Mouse (Mus musculus): ENCODE results near the gene Ubap1. TPM values are rescaled to one million over a fixed set of nuclear protein-coding genes. Genes with fewer than 3 reads are reported as not detected.

The Ubap1 gene
- polyA plus RNA-seq, 1 experiment from 2014 or later, result 48.5 TPM

- Histone ChIP-seq H3K27me3 (ENCODE audit: control insufficient read depth, insufficient read depth, low read length) (no peaks in the 10 kb centered on the region), H3K4me2 (ENCODE audit: low read length) (no peak overlapping the region), H3K27ac (replicated peaks in 1 of 2; ENCODE audit: control insufficient read depth in 1 of 2, insufficient read depth in 1 of 2, low read depth in 2 of 2, low read length in 2 of 2) (no peak overlapping the region), H3K4me3 (ENCODE audit: control insufficient read depth in 1 of 2, insufficient read depth in 1 of 2, low read depth in 1 of 2, low read length in 2 of 2) (no peak overlapping the region), H3K36me3 (ENCODE audit: control insufficient read depth, insufficient read depth, low read length) (peaks cover 7% of the 10 kb centered on the region; the same call in 1 of the 2 replicates), H3K9ac (ENCODE audit: low read length) (no peak overlapping the region), H3K9me3 (ENCODE audit: control insufficient read depth, low read length) (no peaks in the 10 kb centered on the region), H3K4me1 (ENCODE audit: control insufficient read depth in 2 of 2, insufficient read depth in 2 of 2, low read length in 2 of 2) (peaks cover 0 to 6% of the 10 kb centered on the region in 2 experiments; a peak in 1 of 4 replicates)
- 79% methylated on average over 1 of the region's 1 CpGs for WGBS
- no peak for ATAC-seq (ENCODE audit: insufficient number of reproducible peaks, insufficient read depth, low FRiP score, low read depth)
These were observed 4.5 kb downstream of the Ubap1 start for GRCm38 (mm10) chr4:41353265-41353664.

GRCm38 (mm10) chr4:41357154-41357553 is 8.4 kb downstream of the Ubap1 start:
- no peak for ATAC-seq (ENCODE audit: insufficient number of reproducible peaks, insufficient read depth, low FRiP score, low read depth)
- WGBS, result 87% methylated on average over 2 of the region's 2 CpGs
- H3K9me3 ChIP-seq (ENCODE audit: control insufficient read depth, low read length), result no peaks in the 10 kb centered on the region
- no peak overlapping the region for H3K27ac ChIP-seq (replicated peaks in 1 of 2; ENCODE audit: control insufficient read depth in 1 of 2, insufficient read depth in 1 of 2, low read depth in 2 of 2, low read length in 2 of 2)
- H3K27me3 ChIP-seq (ENCODE audit: control insufficient read depth, insufficient read depth, low read length), result no peaks in the 10 kb centered on the region
- no peak overlapping the region for H3K9ac ChIP-seq (ENCODE audit: low read length)
- H3K36me3 ChIP-seq (ENCODE audit: control insufficient read depth, insufficient read depth, low read length), result peaks cover 17% of the 10 kb centered on the region
- no peaks in the 10 kb centered on the region for H3K4me1 ChIP-seq (ENCODE audit: control insufficient read depth in 2 of 2, insufficient read depth in 2 of 2, low read length in 2 of 2)
- H3K4me3 ChIP-seq (ENCODE audit: control insufficient read depth in 1 of 2, insufficient read depth in 1 of 2, low read depth in 1 of 2, low read length in 2 of 2), result no peak overlapping the region
- H3K4me2 ChIP-seq (ENCODE audit: low read length), result no peak overlapping the region

GRCm38 (mm10) chr4:41358669-41359068 is 9.9 kb downstream of the Ubap1 start:
- Histone ChIP-seq H3K4me3 (ENCODE audit: control insufficient read depth in 1 of 2, insufficient read depth in 1 of 2, low read depth in 1 of 2, low read length in 2 of 2) (no peak overlapping the region), H3K4me2 (ENCODE audit: low read length) (no peak overlapping the region), H3K27ac (replicated peaks in 1 of 2; ENCODE audit: control insufficient read depth in 1 of 2, insufficient read depth in 1 of 2, low read depth in 2 of 2, low read length in 2 of 2) (no peak overlapping the region), H3K9ac (ENCODE audit: low read length) (no peak overlapping the region), H3K36me3 (ENCODE audit: control insufficient read depth, insufficient read depth, low read length) (peaks cover 17% of the 10 kb centered on the region), H3K4me1 (ENCODE audit: control insufficient read depth in 2 of 2, insufficient read depth in 2 of 2, low read length in 2 of 2) (no peaks in the 10 kb centered on the region), H3K9me3 (ENCODE audit: control insufficient read depth, low read length) (no peaks in the 10 kb centered on the region), H3K27me3 (ENCODE audit: control insufficient read depth, insufficient read depth, low read length) (no peaks in the 10 kb centered on the region)
- ATAC-seq (ENCODE audit: insufficient number of reproducible peaks, insufficient read depth, low FRiP score, low read depth), result no peak
- 89% methylated on average over 2 of the region's 2 CpGs for WGBS

GRCm38 (mm10) chr4:41359358-41359757 is 10.6 kb downstream of the Ubap1 start:
- no peaks in the 10 kb centered on the region for H3K9me3 ChIP-seq (ENCODE audit: control insufficient read depth, low read length)
- H3K27ac ChIP-seq (replicated peaks in 1 of 2; ENCODE audit: control insufficient read depth in 1 of 2, insufficient read depth in 1 of 2, low read depth in 2 of 2, low read length in 2 of 2), result no peak overlapping the region
- H3K4me3 ChIP-seq (ENCODE audit: control insufficient read depth in 1 of 2, insufficient read depth in 1 of 2, low read depth in 1 of 2, low read length in 2 of 2), result no peak overlapping the region
- H3K27me3 ChIP-seq (ENCODE audit: control insufficient read depth, insufficient read depth, low read length), result no peaks in the 10 kb centered on the region
- no peak for ATAC-seq (ENCODE audit: insufficient number of reproducible peaks, insufficient read depth, low FRiP score, low read depth)
- H3K9ac ChIP-seq (ENCODE audit: low read length), result no peak overlapping the region
- H3K36me3 ChIP-seq (ENCODE audit: control insufficient read depth, insufficient read depth, low read length), result peaks cover 17% of the 10 kb centered on the region
- no peaks in the 10 kb centered on the region for H3K4me1 ChIP-seq (ENCODE audit: control insufficient read depth in 2 of 2, insufficient read depth in 2 of 2, low read length in 2 of 2)
- H3K4me2 ChIP-seq (ENCODE audit: low read length), result no peak overlapping the region
- WGBS, result 91% methylated on average over 7 of the region's 7 CpGs

- no peak overlapping the region for H3K4me3 ChIP-seq (ENCODE audit: control insufficient read depth in 1 of 2, insufficient read depth in 1 of 2, low read depth in 1 of 2, low read length in 2 of 2)
- peaks cover 10% of the 10 kb centered on the region; the same call in 1 of the 2 replicates for H3K36me3 ChIP-seq (ENCODE audit: control insufficient read depth, insufficient read depth, low read length)
- no peak for ATAC-seq (ENCODE audit: insufficient number of reproducible peaks, insufficient read depth, low FRiP score, low read depth)
- no peaks in the 10 kb centered on the region for H3K4me1 ChIP-seq (ENCODE audit: control insufficient read depth in 2 of 2, insufficient read depth in 2 of 2, low read length in 2 of 2)
- H3K9ac ChIP-seq (ENCODE audit: low read length), result no peak overlapping the region
- H3K4me2 ChIP-seq (ENCODE audit: low read length), result no peak overlapping the region
- H3K27me3 ChIP-seq (ENCODE audit: control insufficient read depth, insufficient read depth, low read length), result no peaks in the 10 kb centered on the region
- 91% methylated on average over 3 of the region's 3 CpGs for WGBS
- no peak overlapping the region for H3K27ac ChIP-seq (replicated peaks in 1 of 2; ENCODE audit: control insufficient read depth in 1 of 2, insufficient read depth in 1 of 2, low read depth in 2 of 2, low read length in 2 of 2)
- H3K9me3 ChIP-seq (ENCODE audit: control insufficient read depth, low read length), result no peaks in the 10 kb centered on the region
These were observed 12.3 kb downstream of the Ubap1 start for GRCm38 (mm10) chr4:41361059-41361458.

GRCm38 (mm10) chr4:41368198-41368597 is 19.4 kb downstream of the Ubap1 start:
- H3K4me1 ChIP-seq (ENCODE audit: control insufficient read depth in 2 of 2, insufficient read depth in 2 of 2, low read length in 2 of 2), result 0 out of 4 replicates have a peak, but pooled peaks cover 0 to 3% of the 10 kb centered on the region in 2 experiments
- H3K27me3 ChIP-seq (ENCODE audit: control insufficient read depth, insufficient read depth, low read length), result no peaks in the 10 kb centered on the region
- no peak overlapping the region for H3K27ac ChIP-seq (replicated peaks in 1 of 2; ENCODE audit: control insufficient read depth in 1 of 2, insufficient read depth in 1 of 2, low read depth in 2 of 2, low read length in 2 of 2)
- no peak overlapping the region for H3K4me3 ChIP-seq (ENCODE audit: control insufficient read depth in 1 of 2, insufficient read depth in 1 of 2, low read depth in 1 of 2, low read length in 2 of 2)
- H3K9ac ChIP-seq (ENCODE audit: low read length), result no peak overlapping the region
- WGBS, result 92% methylated on average over 4 of the region's 4 CpGs
- no peaks in the 10 kb centered on the region for H3K9me3 ChIP-seq (ENCODE audit: control insufficient read depth, low read length)
- peaks cover 39% of the 10 kb centered on the region for H3K36me3 ChIP-seq (ENCODE audit: control insufficient read depth, insufficient read depth, low read length)
- no peak overlapping the region for H3K4me2 ChIP-seq (ENCODE audit: low read length)
- no peak for ATAC-seq (ENCODE audit: insufficient number of reproducible peaks, insufficient read depth, low FRiP score, low read depth)

GRCm38 (mm10) chr4:41369702-41370437 is 21.1 kb downstream of the Ubap1 start:
- WGBS, result 65% methylated on average over 9 of the region's 9 CpGs
- H3K27ac ChIP-seq (replicated peaks in 1 of 2; ENCODE audit: control insufficient read depth in 1 of 2, insufficient read depth in 1 of 2, low read depth in 2 of 2, low read length in 2 of 2), result no peak overlapping the region
- H3K9ac ChIP-seq (ENCODE audit: low read length), result no peak overlapping the region
- no peak overlapping the region for H3K4me3 ChIP-seq (ENCODE audit: control insufficient read depth in 1 of 2, insufficient read depth in 1 of 2, low read depth in 1 of 2, low read length in 2 of 2)
- H3K27me3 ChIP-seq (ENCODE audit: control insufficient read depth, insufficient read depth, low read length), result no peaks in the 10 kb centered on the region
- ATAC-seq (ENCODE audit: insufficient number of reproducible peaks, insufficient read depth, low FRiP score, low read depth), result no peak
- no peaks in the 10 kb centered on the region for H3K9me3 ChIP-seq (ENCODE audit: control insufficient read depth, low read length)
- no peak overlapping the region for H3K4me2 ChIP-seq (ENCODE audit: low read length)
- H3K4me1 ChIP-seq (ENCODE audit: control insufficient read depth in 2 of 2, insufficient read depth in 2 of 2, low read length in 2 of 2), result 0 out of 4 replicates have a peak, but pooled peaks cover 0 to 3% of the 10 kb centered on the region in 2 experiments
- H3K36me3 ChIP-seq (ENCODE audit: control insufficient read depth, insufficient read depth, low read length), result peaks cover 47% of the 10 kb centered on the region

- Histone ChIP-seq H3K36me3 (ENCODE audit: control insufficient read depth, insufficient read depth, low read length) (peaks cover 78% of the 10 kb centered on the region), H3K4me2 (ENCODE audit: low read length) (no peak overlapping the region), H3K27me3 (ENCODE audit: control insufficient read depth, insufficient read depth, low read length) (no peaks in the 10 kb centered on the region), H3K9me3 (ENCODE audit: control insufficient read depth, low read length) (no peaks in the 10 kb centered on the region), H3K27ac (replicated peaks in 1 of 2; ENCODE audit: control insufficient read depth in 1 of 2, insufficient read depth in 1 of 2, low read depth in 2 of 2, low read length in 2 of 2) (no peak overlapping the region), H3K4me1 (ENCODE audit: control insufficient read depth in 2 of 2, insufficient read depth in 2 of 2, low read length in 2 of 2) (no peaks in the 10 kb centered on the region), H3K4me3 (ENCODE audit: control insufficient read depth in 1 of 2, insufficient read depth in 1 of 2, low read depth in 1 of 2, low read length in 2 of 2) (no peak overlapping the region), H3K9ac (ENCODE audit: low read length) (no peak overlapping the region)
- no peak for ATAC-seq (ENCODE audit: insufficient number of reproducible peaks, insufficient read depth, low FRiP score, low read depth)
These were observed 28.8 kb downstream of the Ubap1 start for GRCm38 (mm10) chr4:41377567-41377966.
